Mouse (Mus musculus): Measurements from ENCODE around the gene Tns1.

Tns1 gene

DNA sequence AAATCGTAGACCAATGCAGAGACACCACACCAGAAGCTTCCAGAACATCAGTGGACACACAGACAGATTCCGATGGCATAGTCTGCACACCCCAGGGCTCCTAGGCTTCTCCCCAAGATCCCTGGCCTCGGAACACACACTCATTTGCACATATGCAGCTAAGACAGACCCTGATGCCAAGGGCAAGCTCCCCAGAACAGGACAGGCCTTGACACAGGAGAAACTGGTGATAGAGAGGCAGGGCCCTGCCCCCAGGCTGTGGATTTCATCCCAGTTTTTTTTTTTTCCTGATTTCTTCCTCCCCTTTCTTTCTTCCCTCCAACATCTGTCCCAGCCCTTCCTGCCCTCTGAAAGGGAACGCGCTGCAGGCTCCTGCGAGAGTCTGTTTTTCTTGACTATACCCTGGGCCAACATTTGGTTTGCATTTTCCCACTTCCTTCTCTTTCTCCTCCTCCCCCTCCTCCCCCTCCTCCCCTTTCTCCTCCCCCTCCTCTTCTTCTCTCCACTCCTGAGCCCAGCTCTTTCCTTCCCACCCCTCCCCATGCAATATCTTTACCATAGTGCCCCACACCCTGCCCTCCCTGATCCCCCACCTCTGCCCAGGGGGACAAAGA lies 32.5 kb downstream of the Tns1 start:
- in situ Hi-C loops (cut with MboI, MseI), result no loop called here

DNA sequence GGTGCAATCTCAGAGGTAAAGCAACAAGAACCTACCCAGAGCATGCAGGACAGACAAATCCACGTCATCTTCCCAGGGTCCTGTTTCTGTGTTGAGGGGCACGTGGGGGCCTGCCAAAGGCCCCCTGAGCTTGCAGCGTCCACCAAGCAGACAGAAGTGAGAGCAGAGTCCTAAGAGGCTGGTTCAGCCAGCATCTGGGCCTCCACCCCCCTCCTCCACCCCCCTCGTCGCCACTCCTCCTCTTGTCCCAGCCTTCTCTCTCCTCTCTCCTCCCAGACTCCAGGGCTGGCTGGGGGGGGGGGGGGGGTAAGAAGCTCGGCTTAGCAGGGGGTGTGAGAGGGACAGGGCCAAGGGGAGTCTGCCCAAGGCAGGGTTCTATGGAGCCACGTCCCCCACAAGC lies 33.1 kb downstream of the Tns1 start:
- in situ Hi-C loops (cut with MboI, MseI), result no loop called here

DNA sequence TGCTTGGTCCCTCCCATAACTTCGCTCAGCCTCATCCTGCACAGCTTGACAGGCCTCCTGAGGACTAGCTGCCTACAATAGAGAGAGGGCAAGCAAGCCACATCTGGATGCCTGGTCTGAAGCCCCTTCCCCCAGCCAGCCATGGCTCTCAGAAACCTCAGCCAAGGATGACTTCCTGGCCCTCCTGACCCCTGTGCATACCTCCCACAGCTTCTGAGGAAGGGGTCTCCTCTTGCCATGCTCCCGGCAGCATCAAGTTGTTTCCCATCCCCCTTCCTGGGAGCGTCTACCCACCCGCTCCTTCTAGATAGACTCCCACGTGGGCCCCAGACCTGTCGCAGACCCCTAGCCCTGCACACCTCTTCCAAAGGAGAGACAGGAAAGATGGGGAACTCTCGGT lies 33.9 kb downstream of the Tns1 start:
- in situ Hi-C loops (cut with MboI, MseI), result no loop called here

DNA sequence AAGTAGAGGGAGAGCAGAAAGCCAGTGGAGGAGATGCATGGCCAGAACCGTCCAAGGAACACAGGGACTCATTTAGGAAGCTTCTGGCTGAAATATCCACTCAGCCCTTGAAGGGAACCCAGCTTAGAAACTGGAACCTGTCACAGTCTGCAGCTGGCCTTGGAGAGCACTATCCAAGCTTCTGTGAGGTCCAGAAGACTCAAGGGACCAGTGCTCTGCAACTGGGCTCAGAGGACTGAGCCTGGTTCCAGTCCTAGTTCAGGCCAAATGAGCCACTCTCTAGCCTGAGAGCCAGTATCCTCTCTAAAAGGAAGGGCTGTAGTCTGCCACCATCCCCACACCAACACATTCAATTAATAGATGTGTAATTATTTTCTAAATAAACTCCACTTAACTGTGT lies 35.7 kb downstream of the Tns1 start:
- in situ Hi-C loops (cut with MboI, MseI), result no loop called here

DNA sequence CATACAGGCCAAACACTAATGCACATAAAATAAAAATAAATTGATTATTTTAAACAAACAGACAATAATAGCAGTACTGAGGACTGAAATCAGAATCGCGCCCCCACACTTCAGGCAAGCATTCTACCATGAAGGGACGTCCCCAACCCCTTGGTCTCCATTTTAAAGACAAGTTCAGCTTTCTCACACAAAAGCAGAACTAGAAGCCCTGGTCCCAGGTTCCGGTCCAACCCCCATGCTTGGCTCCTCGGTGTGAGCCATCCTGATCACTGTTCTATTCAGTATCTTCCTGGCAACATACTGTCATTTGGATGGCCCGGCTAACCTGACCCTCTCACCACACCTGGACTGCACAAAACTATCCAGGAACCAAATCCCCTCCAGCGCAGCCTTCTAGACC lies 38.7 kb downstream of the Tns1 start:
- in situ Hi-C loops (cut with MboI, MseI), result no loop called here

DNA sequence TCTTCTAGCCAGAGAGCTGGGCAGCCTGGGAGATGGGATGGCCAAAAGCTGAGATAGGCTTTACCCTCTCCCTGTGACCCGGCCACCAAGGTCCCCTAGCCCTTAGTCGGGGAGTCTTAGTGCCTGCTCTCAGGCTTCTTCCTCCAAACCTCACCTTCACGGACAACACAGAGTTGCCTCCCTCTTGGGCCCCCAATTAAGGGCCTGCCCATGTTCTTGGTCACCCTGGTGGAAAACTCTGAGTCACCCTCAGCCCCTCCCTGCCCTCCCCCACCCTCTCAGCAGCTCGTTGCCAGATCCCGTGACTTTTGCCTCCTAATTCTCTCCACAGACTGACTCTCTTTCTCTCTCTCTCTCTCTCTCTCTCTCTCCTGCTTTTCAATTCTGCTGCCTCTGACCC lies 39.5 kb downstream of the Tns1 start:
- in situ Hi-C loops (cut with MboI, MseI), result no loop called here

DNA sequence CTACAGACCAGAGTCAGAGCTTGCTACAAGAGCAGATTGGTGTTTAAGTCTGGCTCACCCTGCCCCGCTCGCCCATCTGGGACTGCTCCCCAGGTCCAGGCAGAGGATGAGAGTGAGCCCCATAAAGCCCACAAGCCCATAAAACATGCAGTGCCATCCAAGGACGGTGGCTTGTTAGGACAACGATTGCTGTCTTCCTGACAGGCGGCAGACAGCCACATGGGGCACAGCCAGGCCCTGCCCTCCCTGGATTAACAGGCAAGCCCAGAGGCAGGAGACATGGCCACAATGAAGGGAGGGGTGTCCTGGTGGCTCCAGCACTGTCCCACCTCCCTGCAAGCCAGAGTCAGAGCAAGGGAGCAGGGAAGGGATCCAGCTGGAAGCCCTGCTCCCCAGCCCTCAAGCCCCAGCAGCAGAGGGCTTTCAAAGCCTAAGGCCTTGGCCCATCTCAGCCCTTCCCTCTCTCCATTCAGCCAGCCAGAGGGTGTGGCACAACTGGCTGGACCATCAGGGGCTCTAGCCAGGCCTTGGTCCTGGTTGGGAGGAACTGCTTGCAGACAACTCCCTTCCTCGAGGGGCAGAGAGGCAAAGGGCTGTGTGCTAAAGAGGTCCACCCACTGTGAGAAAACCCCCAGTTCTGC lies 40.1 kb downstream of the Tns1 start:
- in situ Hi-C loops (cut with MboI, MseI), result no loop called here

DNA sequence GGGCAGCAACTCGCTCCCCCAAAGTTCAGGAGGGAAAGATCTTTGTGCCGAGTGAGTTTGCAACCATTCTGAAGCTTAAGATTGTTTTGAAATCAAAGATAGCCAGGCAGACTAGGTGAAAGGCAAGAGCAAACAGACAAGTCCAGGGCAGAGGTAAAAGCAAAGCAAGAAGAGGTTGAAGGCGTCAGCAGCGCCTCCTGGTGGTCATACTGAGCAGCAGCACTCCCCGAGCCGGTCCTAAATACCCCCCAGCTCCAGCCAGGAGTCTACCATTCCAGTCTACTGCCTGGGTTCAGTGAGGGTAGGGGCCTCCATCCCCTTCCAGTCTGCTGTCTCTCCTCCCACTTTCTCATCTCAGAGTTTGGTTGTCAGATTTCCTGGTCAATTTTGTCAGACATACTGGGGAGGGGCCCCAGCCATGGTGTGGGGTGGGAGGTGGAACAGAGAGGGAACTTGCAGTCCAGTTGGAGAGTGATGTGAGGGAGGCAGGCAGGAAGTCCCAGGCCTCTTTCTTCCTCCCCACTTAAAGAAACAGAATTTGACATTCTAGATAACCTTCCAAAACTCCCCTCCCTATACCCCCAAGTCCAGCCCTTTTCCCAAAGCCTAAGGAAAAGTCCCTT lies 41.3 kb downstream of the Tns1 start:
- in situ Hi-C loops (cut with MboI, MseI), result no loop called here

DNA sequence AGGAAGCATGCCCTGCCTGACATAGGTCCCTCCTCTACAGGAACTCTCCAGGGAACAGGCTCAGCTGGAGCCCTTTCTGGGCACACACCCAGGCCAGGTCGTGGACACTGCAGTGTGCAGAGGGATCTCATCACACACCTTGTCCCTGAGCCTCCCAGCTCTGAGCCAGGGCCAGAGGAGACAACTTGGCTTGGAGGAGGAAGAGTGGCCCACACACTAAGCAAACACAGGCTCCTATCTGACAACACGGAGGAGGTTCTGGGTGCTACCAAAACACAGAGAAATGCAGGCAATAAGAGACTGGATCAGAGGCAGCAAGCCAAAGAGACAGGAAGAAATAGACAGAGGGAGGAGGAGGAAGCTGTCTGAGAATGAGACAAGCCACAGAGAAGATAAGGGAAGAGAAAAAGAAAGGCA lies 42.7 kb downstream of the Tns1 start:
- in situ Hi-C loops (cut with MboI, MseI), result no loop called here

DNA sequence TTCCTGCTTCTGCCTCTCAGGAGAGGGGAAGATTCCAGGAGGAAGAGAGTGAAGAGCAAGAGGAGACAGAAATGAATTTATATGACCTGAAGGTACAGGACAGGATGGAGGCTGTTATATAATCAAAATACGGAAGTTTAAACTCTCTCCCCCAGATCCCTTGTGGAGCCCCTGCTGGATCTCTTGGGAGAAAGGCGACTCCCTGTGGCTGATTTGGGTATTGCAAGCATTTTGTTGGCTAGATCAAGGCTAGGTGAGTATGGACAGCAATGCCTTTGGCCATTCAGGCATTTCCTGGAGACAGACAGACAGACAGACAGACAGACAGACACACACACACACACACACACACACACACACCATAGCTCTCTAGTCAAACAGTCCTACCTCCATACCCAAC lies 46.9 kb downstream of the Tns1 start:
- in situ Hi-C loops (cut with MboI, MseI), result loop anchor here (5.0 kb wide), 1 partner anchor 175 kb away; no protein-coding TSS in a partner anchor

DNA sequence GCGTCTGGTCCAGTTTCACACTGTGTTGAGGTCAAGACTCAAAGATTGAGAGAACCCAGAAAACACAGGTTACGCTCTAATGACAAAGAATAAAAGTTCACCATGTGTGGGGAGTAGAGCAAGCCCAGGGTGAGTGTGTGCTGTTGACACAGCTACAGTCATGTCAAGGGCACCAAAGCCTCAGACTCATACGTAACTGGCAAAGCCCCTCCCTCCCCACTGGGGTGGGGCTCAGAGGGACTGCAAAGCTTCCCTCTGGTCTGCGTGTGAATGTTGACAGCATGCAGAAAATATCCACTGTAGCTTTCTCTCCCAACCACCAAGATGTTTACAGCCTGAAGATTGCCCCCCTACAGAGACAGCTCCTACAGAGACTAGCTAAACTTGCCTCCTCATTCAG lies 48.0 kb downstream of the Tns1 start:
- in situ Hi-C loops (cut with MboI, MseI), result loop anchor here (5.0 kb wide), 1 partner anchor 174 kb away; no protein-coding TSS in a partner anchor

DNA sequence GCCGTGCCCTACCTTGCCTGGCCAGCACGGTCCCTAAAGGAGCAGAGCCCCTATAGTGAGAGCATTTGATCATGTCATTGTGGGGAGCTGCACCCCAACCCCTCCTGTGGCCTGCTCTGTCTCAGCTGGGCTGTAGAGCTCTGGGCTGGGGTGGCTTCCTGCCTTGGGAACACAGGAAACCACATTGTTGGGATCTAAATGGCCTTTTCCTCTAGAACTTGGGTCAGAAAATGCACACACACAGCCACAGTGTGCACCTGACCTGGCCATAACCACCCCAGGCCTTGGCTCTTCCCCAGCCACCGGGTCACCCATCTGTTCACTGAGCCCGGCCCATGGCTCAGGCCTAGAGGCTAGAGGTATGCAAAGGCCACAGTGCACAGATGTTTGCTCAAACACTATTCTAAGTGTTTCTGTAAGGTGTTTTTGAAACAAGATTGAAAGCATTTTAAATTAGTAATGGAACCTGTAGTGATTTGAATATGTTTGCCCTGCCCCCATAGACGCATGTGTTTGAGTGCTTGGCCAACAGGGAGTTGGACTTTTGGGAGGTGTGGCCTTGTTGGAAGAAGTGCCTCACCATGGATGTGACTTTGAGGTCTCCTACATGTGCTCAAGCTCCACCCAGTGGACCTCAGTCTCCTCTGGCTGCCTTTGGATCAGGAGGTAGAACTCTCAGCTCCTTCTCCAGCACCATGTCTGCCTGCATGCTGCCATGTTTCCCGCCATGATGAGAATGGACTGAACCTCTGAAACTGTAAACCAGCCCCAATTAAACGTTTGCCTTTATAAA lies 49.4 kb downstream of the Tns1 start:
- in situ Hi-C loops (cut with MboI, MseI), result loop anchor here (5.0 kb wide), 2 partner anchors 78 to 173 kb away; no protein-coding TSS in a partner anchor

DNA sequence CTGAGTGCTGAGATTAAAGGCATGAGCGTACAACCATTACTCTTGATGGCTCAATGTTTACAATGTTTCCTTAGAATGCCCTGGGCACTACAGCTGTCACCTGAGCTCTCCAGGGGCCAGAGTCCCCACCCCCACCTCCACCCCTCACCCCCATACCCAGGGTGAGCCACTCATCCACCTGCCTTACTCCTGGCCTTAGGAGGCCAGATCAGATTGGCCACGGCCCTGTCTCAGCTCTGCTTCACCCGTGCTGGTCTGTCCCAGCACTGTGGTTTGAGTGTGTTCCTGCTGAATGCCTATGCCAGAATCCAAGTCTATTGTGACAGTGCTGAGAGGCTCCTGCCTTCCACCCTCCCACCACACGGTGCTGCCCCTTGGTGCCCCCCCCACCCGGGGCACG lies 50.5 kb downstream of the Tns1 start:
- in situ Hi-C loops (cut with MboI, MseI), result loop anchor here (5.0 kb wide), 1 partner anchor 76 kb away; no protein-coding TSS in a partner anchor

DNA sequence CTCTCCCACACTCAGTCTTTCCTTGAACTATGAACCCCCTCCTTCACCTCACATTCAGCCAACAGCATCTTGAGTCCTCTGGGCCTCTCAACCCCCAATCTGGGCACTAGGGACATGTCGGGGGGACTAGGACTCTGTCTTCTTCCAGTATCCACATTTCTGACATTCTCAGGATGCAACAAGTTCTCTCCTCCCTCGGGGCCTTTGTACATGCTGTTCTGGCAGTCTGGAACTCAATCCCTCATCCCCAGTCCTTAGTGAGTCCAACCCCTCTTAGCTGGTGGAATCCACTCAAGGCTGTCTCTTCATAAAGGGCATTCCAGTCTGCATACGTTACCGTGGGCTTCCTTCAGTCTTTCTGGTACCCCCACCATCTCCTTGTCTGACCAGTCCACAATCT lies 53.5 kb downstream of the Tns1 start:
- in situ Hi-C loops (cut with MboI, MseI), result loop anchor here (5.0 kb wide), 1 partner anchor 73 kb away; no protein-coding TSS in a partner anchor

DNA sequence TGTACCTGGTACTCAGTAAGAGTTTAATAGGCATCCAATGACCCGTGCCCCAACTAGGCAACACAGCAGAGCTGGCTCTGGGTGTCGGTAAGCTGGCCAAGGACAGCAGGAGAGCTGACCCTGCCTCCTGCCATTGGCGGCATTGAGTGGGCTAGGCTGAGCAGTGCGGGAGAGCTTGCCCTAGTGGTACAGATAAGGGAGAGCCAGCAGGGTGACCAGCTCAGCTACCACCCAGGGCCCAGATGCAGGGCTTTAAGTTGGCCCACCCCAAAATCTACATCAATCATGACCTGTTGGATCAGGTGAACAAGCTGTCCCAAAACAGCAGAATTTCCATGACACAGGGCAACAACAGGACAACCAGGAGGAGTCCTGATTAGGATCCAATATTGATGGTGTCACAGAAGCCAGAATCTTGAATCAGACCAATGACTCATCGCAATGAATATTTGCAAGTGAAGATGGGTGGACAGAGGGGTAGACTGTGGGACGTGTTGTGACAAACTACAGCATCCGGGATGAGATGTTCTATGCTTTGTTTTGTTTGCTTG lies 54.2 kb downstream of the Tns1 start:
- in situ Hi-C loops (cut with MboI, MseI), result loop anchor here (5.0 kb wide), 1 partner anchor 73 kb away; no protein-coding TSS in a partner anchor

DNA sequence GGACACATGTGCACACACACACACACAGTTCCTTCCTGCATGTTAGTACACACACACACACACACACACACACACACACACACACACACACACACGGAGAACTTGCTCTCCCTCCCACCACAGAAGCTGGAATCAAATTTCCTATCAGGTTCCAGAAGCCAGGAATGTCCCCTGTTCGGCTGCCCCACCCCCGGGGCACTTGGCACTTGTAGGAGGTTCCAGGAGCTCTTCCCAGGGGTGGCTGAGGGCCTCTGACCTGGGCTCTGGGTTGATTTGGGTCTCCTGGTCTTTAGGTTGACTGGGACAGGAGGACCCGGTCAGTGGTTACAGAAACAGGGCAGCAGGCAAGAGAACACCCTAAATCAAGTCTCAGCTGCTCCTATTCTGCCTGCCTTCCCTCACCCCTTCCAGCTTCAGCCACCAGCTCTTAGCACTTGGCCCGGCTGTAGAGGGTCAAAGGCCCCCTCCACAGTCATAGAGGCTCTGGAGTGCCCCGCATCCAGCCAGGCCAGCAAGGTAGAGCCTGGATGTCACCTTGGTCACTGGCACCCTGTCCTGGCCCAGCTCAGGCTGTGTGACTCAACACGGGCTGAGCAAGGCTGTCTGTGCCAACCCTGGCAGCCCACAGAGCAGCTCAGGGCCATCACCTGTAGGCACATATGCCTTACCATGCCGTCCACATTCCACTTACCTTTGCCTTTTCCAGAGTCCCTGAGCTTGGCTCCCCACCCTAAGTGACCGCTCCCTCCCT lies 55.0 kb downstream of the Tns1 start:
- in situ Hi-C loops (cut with MboI, MseI), result loop anchor here (10.0 kb wide), 1 partner anchor 1004 kb away; no protein-coding TSS in a partner anchor

DNA sequence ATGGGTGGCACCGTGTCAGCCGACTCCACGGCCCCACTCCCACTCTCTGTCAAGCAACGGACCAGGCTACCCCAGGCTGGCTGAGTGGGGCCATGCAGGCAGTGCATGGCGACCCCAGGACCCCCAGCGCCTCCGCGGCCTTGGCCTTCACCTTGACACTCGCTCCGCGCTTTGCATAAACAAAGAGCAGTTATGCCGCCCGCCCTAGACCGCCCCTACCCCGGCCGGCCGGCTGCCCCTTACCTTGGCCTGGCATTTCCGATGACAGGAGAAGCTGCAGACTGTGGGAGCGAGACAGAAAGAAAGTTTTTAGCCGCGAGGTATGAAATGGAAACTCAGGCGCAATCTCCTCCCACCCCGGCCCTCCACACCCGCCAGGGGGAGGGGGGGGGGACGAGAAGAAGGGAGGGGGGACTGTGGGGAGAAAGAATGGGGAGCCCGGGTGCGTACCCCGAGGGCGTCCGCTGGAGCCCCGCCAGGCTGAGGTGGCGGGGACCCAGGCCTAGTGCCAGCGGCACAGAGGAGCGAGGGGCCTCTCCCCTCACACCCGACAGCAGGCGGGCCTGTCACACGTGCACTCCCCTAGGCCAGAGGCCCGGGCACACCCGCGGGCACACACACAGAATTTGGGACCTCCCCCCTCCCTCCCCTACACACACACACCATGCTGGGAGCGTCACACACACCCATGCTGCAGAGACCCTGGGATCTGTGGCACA lies 55.7 kb downstream of the Tns1 start:
- in situ Hi-C loops (cut with MboI, MseI), result loop anchor here (10.0 kb wide), 1 partner anchor 1004 kb away; no protein-coding TSS in a partner anchor

DNA sequence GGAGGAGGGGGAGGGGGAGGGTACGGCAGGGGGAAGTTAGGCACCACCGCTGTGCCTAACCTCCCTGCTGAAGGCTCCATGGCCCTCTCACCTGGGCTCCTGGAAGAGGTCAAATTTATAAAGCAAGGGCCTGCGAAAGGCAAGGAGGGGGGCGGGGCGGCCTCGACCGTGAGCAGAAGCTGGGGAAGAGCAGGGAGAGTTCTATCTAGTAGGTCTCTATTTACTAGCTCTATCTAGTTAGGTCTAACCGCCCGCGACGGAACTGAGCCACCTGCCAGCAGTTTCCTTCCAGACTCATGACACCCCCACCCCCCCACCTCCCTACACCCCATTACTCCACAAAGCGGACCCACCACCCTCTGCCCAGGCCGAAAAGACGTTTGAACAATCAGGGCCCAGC lies 56.4 kb downstream of the Tns1 start:
- in situ Hi-C loops (cut with MboI, MseI), result loop anchor here (10.0 kb wide), 1 partner anchor 1003 kb away; no protein-coding TSS in a partner anchor

DNA sequence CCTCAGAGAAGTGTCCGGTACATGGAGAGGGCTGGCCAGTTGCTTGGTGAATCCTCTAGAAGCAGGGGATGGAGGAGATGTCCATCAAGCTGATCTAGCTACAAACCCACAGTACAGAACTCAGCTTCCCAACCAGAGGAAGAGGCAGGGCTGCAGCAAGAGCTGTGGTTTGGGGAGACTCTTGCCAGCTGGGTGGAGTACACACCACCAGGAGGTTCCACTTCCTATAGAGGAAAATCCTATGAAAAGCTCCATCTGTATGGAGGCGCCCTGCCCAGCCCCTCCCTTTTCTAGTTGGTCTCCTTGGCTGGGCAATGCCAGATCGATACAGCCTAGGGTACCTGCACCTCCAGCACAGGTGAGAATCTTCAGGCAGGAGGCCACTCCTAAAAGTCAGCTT lies 57.7 kb downstream of the Tns1 start:
- in situ Hi-C loops (cut with MboI, MseI), result loop anchor here (10.0 kb wide), 1 partner anchor 1002 kb away; no protein-coding TSS in a partner anchor

DNA sequence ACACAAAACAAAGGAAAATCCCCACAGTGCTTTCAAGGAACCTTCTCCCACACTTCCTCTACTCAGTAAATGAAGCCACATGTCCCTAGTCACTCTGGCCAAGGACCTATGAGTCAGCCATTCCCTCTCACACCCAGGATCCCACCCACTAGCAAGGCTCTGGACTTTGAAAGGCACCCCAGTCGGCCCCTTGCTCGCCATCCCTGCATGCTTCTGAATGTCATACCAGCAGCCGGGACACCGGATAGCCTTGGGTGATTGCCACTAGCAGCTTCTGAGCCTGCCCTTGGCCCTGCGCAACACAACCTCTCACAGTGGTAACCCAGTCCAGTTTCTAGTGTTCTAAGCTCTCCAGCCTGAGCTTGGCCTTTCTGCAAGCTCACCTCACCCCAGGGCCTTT lies 58.2 kb downstream of the Tns1 start:
- in situ Hi-C loops (cut with MboI, MseI), result loop anchor here (10.0 kb wide), 1 partner anchor 1001 kb away; no protein-coding TSS in a partner anchor

All from regulatory T cell (primary cell).